Mouse (Mus musculus): ENCODE results near the gene Rap1b. TPM values are rescaled to one million over a fixed set of nuclear protein-coding genes. Genes with fewer than 3 reads are reported as not detected.

Gene Rap1b
- polyA plus RNA-seq, 1 experiment from 2014 or later, result 132 TPM

GRCm38 (mm10) chr10:117844782-117845596 is 846 bp downstream of the Rap1b start:
- peaks cover 3% of the 10 kb centered on the region; the same call in 1 of the 2 replicates for H3K4me1 ChIP-seq (replicated peaks; ENCODE audit: control insufficient read depth, insufficient read depth)
- H3K27me3 ChIP-seq (ENCODE audit: control insufficient read depth, insufficient read depth, low read length), result no peaks in the 10 kb centered on the region
- under 1% methylated on average over 40 of the region's 52 CpGs for WGBS
- no peaks in the 10 kb centered on the region for H3K9me3 ChIP-seq (ENCODE audit: control insufficient read depth, low read length)
- peak overlapping the region; percentile 66 for H3K4me2 ChIP-seq (replicated peaks; ENCODE audit: low read depth)
- peak; percentile 78 for DNase-seq (ENCODE audit: low spot score)
- H3K4me3 ChIP-seq (ENCODE audit: low read depth, low read length), result peak overlapping the region; percentile 92
- peak overlapping the region; percentile 100 for H3K27ac ChIP-seq (replicated peaks)
- H3K36me3 ChIP-seq (ENCODE audit: control insufficient read depth, insufficient read depth, low read length), result no peaks in the 10 kb centered on the region
- TF ChIP-seq EP300 (optimal IDR thresholded peaks at IDR 0.05) (no peak), CTCF (IDR thresholded peaks at IDR 0.05; ENCODE audit: low read depth) (no peak)
- peak overlapping the region; percentile 99 for H3K9ac ChIP-seq (ENCODE audit: low read length)
- peak; percentile 61 for ATAC-seq (ENCODE audit: low FRiP score, low TSS enrichment)

GRCm38 (mm10) chr10:117844279-117844678 is 1.6 kb downstream of the Rap1b start:
- Histone ChIP-seq H3K9ac (ENCODE audit: low read length) (peak overlapping the region; percentile 99; the same call in 1 of the 2 replicates), H3K27me3 (ENCODE audit: control insufficient read depth, insufficient read depth, low read length) (no peaks in the 10 kb centered on the region), H3K4me2 (replicated peaks; ENCODE audit: low read depth) (peak overlapping the region; percentile 66), H3K36me3 (ENCODE audit: control insufficient read depth, insufficient read depth, low read length) (no peaks in the 10 kb centered on the region), H3K27ac (replicated peaks) (no peak overlapping the region), H3K4me1 (replicated peaks; ENCODE audit: control insufficient read depth, insufficient read depth) (peaks cover 3% of the 10 kb centered on the region; the same call in 1 of the 2 replicates), H3K4me3 (ENCODE audit: low read depth, low read length) (peak overlapping the region; percentile 92), H3K9me3 (ENCODE audit: control insufficient read depth, low read length) (no peaks in the 10 kb centered on the region)
- 5% methylated on average over 5 of the region's 5 CpGs for WGBS
- TF ChIP-seq EP300 (optimal IDR thresholded peaks at IDR 0.05), result no peak
- TF ChIP-seq CTCF (IDR thresholded peaks at IDR 0.05; ENCODE audit: low read depth), result no peak
- DNase-seq (ENCODE audit: low spot score) (no peak), ATAC-seq (ENCODE audit: low FRiP score, low TSS enrichment) (no peak)

DNA sequence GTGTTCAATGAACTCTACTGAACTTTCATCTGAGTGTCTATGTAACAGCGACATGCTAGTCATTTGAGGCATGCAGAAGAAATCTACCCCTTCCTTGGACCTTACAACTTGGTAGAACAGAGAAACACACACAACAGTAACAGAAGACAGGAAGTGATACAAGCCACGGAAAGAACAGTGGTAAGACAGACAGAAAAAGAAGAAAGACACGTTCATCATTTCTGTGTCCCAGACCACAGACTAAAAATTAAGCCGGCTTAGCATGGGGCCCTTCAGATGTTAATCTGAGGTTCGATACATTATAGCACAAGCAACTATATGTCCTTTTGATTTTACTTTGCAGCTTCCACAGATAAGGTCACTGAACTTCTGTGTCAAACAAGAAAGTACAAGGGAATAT is 2.1 kb downstream of the Rap1b start:
- H3K9ac ChIP-seq (ENCODE audit: low read length), result no peak overlapping the region
- DNase-seq (ENCODE audit: low spot score) (no peak), ATAC-seq (ENCODE audit: low FRiP score, low TSS enrichment) (no peak)
- H3K9me3 ChIP-seq (ENCODE audit: control insufficient read depth, low read length), result no peaks in the 10 kb centered on the region
- H3K27me3 ChIP-seq (ENCODE audit: control insufficient read depth, insufficient read depth, low read length), result no peaks in the 10 kb centered on the region
- no peaks in the 10 kb centered on the region for H3K36me3 ChIP-seq (ENCODE audit: control insufficient read depth, insufficient read depth, low read length)
- H3K27ac ChIP-seq (replicated peaks), result no peak overlapping the region
- WGBS, result 53% methylated on average over 5 of the region's 5 CpGs
- TF ChIP-seq CTCF (IDR thresholded peaks at IDR 0.05; ENCODE audit: low read depth) (no peak), EP300 (optimal IDR thresholded peaks at IDR 0.05) (no peak)
- peak overlapping the region; percentile 66 for H3K4me2 ChIP-seq (replicated peaks; ENCODE audit: low read depth)
- H3K4me1 ChIP-seq (replicated peaks; ENCODE audit: control insufficient read depth, insufficient read depth), result peaks cover 3% of the 10 kb centered on the region; the same call in 1 of the 2 replicates
- peak overlapping the region; percentile 92 for H3K4me3 ChIP-seq (ENCODE audit: low read depth, low read length)

- Histone ChIP-seq H3K27ac (replicated peaks) (no peak overlapping the region), H3K4me3 (ENCODE audit: low read depth, low read length) (no peak overlapping the region), H3K27me3 (ENCODE audit: control insufficient read depth, insufficient read depth, low read length) (no peaks in the 10 kb centered on the region), H3K4me2 (replicated peaks; ENCODE audit: low read depth) (no peak overlapping the region), H3K9me3 (ENCODE audit: control insufficient read depth, low read length) (no peaks in the 10 kb centered on the region), H3K36me3 (ENCODE audit: control insufficient read depth, insufficient read depth, low read length) (no peaks in the 10 kb centered on the region), H3K4me1 (replicated peaks; ENCODE audit: control insufficient read depth, insufficient read depth) (peaks cover 3% of the 10 kb centered on the region; the same call in 1 of the 2 replicates), H3K9ac (ENCODE audit: low read length) (no peak overlapping the region)
- ATAC-seq (ENCODE audit: low FRiP score, low TSS enrichment), result no peak
- WGBS, result 49% methylated on average over 1 of the region's 1 CpGs
- no peak for TF ChIP-seq EP300 (optimal IDR thresholded peaks at IDR 0.05)
- DNase-seq (ENCODE audit: low spot score), result no peak
These were observed 4.1 kb downstream of the Rap1b start for GRCm38 (mm10) chr10:117841765-117842164.

DNA sequence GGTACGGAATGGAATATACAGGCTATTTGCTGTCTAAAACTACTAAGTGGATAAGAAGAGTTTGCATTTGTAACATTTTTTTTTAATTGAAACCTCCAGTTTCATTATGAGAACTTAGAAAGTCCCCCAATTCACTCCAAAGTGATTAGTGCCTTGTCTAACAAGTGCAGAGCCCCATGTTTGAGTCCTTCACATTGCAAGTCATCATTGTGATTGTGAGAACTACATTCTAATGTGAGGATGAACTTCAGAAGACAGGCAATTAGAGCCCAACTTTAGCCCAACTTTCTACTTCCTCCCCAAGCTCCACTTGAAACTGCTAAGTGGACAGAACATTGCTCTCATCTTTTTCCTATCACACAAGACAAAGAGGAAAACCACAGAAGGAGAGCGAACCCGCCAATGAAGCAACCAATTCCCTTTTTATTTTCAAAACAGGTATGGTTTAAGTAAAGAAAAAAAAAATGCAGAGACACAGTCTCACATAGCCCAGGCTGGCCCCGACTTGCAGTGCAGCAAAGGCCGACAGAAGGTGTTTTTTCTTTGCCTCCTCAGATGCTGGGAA is 5.3 kb downstream of the Rap1b start:
- no peak overlapping the region for H3K9ac ChIP-seq (ENCODE audit: low read length)
- ATAC-seq (ENCODE audit: low FRiP score, low TSS enrichment), result no peak
- H3K4me2 ChIP-seq (replicated peaks; ENCODE audit: low read depth), result no peak overlapping the region
- TF ChIP-seq EP300 (optimal IDR thresholded peaks at IDR 0.05) (no peak), CTCF (IDR thresholded peaks at IDR 0.05; ENCODE audit: low read depth) (no peak)
- H3K27me3 ChIP-seq (ENCODE audit: control insufficient read depth, insufficient read depth, low read length), result no peaks in the 10 kb centered on the region
- no peak for DNase-seq (ENCODE audit: low spot score)
- peaks cover 3% of the 10 kb centered on the region; the same call in 1 of the 2 replicates for H3K4me1 ChIP-seq (replicated peaks; ENCODE audit: control insufficient read depth, insufficient read depth)
- no peaks in the 10 kb centered on the region for H3K9me3 ChIP-seq (ENCODE audit: control insufficient read depth, low read length)
- 79% methylated on average over 5 of the region's 5 CpGs for WGBS
- H3K4me3 ChIP-seq (ENCODE audit: low read depth, low read length), result no peak overlapping the region
- H3K36me3 ChIP-seq (ENCODE audit: control insufficient read depth, insufficient read depth, low read length), result no peaks in the 10 kb centered on the region
- H3K27ac ChIP-seq (replicated peaks), result no peak overlapping the region

DNA sequence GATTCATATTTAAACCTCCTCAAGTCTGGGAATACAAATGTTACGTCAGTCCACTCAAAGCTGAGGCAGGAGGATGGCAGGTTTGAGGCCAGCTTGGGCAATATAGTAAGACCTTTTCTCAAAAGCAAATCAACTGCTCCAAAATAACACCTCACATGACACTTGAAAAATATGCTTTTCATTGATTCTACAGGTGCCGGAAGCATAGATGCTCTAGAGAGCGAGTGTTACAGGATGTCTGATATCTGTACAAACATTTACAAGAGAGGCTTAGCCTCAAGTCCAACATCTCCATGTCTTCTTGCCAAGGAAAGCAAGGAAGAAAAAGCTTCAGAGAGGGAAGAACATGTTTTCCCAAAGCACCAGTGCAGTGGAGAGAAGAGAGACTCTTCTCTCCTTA is 6.1 kb downstream of the Rap1b start:
- Histone ChIP-seq H3K9me3 (ENCODE audit: control insufficient read depth, low read length) (no peaks in the 10 kb centered on the region), H3K4me1 (replicated peaks; ENCODE audit: control insufficient read depth, insufficient read depth) (peaks cover 3% of the 10 kb centered on the region; the same call in 1 of the 2 replicates), H3K9ac (ENCODE audit: low read length) (no peak overlapping the region), H3K4me3 (ENCODE audit: low read depth, low read length) (no peak overlapping the region), H3K4me2 (replicated peaks; ENCODE audit: low read depth) (no peak overlapping the region), H3K27me3 (ENCODE audit: control insufficient read depth, insufficient read depth, low read length) (no peaks in the 10 kb centered on the region), H3K36me3 (ENCODE audit: control insufficient read depth, insufficient read depth, low read length) (no peaks in the 10 kb centered on the region), H3K27ac (replicated peaks) (no peak overlapping the region)
- TF ChIP-seq CTCF (IDR thresholded peaks at IDR 0.05; ENCODE audit: low read depth), result no peak
- no peak for TF ChIP-seq EP300 (optimal IDR thresholded peaks at IDR 0.05)
- DNase-seq (ENCODE audit: low spot score) (no peak), ATAC-seq (ENCODE audit: low FRiP score, low TSS enrichment) (no peak)
- 75% methylated on average over 3 of the region's 3 CpGs for WGBS

Data from stomach, postnatal 0 days (tissue).